Mouse (Mus musculus) ES-CJ7 (cell line): ENCODE measurements around the gene Ddx6.
"Not testable (repeated sequence)": the region's sequence is repeated elsewhere in the genome, so short reads cannot be mapped to it uniquely, and the experiment has no call there.

ENCODE experiments used
- DNase-seq: peaks from one replicate; pipeline ENCODE4 v3.0.0; 2011; ENCODE audit warnings: low read depth, low spot score

Gene Ddx6

GRCm38 (mm10) chr9:44604779-44605615 lies at the start of gene Ddx6:
TSS of gene Ddx6 (plus strand) at chr9:44604892.
- peak; percentile 66 for DNase-seq

GRCm38 (mm10) chr9:44561597-44561996 lies 43.1 kb upstream of the Ddx6 start, which contains the start of gene Cxcr5:
TSS of gene Cxcr5 (minus strand) at chr9:44561877.
- DNase-seq = no peak

DNA sequence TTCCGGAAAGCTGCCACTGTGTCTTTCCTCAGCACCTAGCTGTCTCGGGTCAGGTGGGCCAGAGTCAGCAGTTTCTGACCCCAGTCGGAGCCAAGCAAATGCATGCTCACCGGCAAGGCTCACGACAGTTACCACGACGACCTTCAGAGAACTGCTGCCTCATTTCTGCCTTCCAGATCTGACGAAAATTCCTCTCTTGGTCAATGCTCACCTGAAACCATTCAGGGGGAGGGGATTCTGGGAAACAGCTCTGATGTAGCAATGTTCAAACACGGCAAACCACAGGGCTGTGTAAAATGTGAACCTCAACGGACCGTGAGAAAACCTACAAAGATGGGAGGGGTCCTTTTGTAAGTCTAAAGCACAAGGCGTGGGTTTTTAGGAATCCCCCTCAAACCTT lies 41.8 kb upstream of the Ddx6 start:
- peak; percentile 33 for DNase-seq

DNA sequence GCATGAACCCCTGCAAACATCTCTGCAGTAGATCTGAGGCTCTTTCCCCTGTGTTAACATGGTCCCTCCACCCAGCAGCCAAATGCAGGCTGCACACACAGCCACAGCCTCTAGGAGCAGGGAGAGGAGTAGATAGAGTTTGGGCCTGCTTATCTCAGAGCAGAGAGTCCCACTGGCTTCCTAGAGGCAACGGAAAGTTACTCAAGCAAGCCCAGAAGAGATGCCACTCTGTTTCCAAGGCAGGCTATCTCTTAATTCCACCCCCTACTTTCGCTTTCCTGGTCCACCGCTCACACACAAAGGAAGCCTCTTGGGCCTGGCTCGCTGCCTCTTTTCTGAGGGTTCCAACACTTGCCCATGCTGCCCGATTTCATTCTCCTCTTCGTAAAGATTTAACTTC lies 39.3 kb upstream of the Ddx6 start:
- DNase-seq = no peak

DNA sequence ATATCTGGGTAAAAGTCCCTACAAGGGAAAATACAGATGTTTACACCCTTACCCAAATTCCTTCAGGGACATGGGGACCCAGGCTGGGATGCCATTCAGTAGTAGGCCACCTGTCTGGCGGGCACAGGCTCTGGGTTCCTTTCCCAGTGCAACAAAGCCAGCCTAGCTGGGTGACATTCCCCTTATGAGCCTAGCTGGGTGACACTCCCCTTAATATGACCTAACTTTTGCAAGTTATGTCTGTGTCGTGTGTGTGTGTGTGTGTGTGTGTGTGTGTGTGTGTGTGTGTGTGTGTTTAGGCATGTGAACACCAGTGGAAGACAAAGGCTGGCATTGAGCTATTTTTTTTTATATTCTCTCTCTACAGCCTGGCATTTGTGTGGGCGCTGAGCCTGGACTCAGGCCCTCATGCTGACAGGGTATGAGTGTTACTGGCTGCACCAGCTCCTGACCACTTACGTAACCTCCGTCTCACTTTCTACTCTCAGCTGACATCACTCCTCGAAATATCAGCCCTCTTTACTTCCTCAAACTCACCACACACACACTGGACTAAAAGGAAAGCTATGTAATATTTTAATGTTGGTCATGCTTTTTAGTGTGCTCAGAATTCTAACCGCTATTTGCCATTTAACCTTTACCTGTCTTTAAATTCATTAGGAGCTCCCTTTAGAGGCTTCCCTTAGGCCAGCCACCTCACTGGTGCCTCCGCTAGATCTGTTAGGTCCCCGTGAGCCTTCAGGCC lies 37.2 kb upstream of the Ddx6 start:
- DNase-seq = no peak

DNA sequence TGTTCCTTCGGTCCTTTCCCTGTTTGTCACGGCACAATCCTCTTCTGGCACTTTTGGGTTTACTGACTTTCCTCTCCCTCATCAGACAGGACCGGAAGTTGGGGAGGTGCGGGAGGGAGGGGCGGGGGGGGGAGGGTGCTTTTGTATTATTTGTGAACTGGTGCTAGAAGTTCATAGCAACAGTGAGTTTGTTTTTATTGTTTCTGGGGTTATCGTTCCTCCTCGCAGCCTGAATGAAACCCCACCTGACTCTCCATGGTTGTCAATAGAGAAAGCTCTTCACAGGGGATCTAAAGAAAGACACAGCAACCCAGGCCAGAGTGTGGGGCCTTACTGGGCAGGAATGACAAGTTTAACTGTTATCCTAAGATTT lies 36.6 kb upstream of the Ddx6 start:
- DNase-seq = no peak

DNA sequence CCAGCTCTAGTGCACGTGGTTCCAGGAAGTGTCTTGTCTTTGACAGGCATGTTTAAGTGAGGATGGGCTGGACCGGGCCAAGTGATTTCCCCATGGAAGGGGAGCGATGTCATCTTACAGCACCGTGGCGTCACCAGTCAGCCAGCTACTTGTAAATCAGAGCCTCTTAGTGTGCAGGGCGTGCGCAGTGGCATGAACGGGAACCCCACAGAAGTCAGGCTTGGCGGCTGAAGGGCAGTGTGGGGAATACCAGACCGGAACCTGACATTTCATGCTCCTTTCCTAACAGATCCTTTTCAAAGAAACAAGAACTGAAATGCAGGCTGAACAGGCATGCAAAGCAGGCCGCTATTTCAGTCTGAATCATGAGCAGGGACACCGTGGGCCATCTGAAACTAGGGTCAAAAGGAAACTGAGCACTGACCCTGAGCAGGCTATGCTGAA lies 33.7 kb upstream of the Ddx6 start:
- no peak for DNase-seq

DNA sequence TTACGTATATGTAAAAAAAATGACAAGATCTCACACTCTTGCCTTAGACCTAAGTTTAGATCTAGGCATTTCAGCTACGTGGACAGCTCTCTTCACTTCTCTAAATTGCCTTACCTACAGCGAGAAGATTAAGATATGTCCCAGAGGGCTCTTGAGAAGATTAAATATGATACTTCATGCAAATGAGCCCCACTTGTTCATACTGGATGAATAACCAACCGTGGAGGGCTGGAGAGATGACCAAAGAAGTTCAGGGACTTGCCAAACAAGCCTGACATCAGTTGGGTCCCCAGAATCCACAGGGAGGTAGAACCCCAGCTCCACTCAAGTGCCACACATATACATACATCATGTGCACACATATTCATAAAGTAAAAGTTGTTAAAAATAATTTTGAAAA lies 31.4 kb upstream of the Ddx6 start:
- no peak for DNase-seq

- no peak for DNase-seq
These were observed 29.6 kb upstream of the Ddx6 start for GRCm38 (mm10) chr9:44575095-44575494.

- not testable (repeated sequence) for DNase-seq
These were observed 28.6 kb upstream of the Ddx6 start for GRCm38 (mm10) chr9:44576046-44576445.

DNA sequence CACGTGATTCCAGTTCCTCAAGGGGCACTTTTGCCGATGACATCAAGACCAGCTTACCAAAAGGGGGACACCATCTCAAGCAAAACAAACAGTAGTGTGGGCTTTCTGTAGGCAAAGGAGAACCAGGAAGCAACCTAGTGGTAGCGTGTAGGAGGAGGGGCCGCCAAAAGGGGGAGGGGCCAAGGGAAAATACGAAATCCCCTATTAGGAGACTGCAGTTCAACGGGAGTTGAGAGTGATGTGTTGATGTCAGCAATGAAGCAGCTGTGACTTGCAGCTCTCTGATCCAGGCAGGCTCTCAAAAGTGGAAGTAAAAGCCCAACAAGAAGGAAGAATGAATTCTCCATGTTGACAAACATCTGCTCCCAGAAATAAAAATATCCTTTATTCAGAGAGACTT lies 25.3 kb upstream of the Ddx6 start:
- DNase-seq = peak; percentile 27

DNA sequence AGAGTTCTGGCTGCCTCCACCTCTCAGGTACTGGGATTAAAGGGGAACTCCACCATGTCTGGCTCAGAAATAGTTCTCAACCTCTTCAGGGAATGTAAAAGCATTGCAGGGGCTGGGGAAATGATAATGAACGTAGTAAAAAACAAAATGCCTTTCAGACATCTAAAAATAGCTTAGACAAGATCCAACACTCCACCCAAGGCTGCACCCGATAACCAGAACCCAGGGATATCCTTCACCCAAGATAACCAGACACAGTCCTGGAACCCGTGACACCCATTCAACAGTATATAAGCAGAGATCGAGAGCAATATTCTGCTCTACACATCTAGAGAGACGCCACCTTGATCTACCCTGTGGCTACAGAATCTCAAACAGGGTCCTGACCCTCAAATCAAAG lies 24.6 kb upstream of the Ddx6 start:
- no peak for DNase-seq

DNA sequence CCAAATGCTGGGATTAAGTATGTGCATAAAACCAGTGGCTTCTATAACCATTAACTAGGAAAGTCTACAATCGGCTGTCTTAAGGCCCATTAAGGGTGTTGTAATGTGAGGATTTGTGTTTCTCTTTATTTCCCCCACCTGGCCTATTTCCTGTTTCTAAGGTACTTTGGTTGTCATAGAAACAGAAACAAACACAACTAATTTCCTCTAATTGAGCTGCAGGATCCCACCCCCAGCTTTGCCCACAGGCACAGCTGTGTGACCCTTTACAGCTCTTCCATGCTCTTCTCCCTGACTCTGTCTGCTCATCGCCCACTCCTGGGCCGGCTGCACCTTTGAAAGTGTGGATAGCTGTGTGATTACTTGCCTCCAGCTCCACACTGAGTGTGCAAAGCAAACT lies 23.3 kb upstream of the Ddx6 start:
- no peak for DNase-seq

DNA sequence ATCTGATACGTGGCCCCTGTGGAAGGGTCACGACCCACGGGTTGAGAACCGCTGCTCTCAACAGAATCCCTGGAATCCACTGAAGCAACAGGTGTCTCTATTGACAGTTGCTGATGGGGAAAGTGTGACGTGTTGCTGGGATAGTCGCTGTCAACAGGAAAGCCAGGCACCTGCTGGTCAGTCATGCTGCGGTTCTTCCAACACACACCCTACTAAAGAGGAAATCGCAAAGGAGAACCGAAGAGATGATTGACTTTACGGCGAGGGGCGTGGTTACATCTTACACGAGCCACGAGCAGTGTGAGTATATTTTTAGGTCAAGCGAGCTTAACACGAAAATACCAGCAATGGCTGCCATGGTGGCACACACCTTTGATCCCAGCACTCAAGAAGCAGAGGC lies 22.3 kb upstream of the Ddx6 start:
- no peak for DNase-seq

GRCm38 (mm10) chr9:44586640-44587261 lies 17.9 kb upstream of the Ddx6 start:
- peak; percentile 37 for DNase-seq

DNA sequence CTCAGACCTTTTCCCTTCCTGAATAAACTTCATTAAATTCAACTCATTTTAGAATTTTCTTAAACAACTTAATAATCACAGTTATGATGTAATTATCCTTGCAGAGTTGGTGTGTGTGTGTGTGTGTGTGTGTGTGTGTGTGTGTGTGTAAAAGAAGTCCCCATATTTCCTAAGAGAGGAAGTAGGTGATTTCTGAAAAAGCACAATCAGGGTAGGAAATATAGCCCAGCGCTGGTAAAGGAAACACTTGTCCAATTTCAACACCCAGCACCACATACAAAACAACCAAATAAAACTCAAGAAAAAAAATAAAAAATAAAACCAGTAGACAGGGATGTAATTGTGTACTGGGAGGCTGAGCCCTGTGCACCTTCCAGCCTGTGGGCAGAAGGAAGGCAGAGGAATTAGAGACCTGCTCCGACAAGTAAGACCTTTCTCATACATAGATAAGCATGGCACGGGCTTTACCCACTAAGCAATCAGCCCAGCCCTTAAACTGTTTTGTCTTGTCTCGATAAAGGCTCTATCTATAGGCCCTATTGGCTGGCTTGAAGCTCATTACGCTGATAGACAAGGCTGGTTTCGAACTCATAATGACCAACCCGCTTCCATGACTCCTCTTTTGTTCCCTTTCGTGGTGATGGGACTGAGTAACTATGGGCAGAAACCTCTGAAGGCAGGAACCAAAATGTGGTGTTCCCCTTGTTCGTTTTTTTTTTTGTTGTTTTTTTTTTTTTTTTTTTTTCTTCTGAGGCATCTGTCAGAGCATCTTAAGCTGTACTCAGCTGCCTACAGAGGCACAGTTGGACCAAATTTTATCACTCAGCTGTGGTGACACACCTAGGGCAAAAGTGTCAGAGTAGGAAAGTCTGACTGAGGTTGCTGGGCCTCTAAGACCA lies 17.2 kb upstream of the Ddx6 start:
- no peak for DNase-seq

DNA sequence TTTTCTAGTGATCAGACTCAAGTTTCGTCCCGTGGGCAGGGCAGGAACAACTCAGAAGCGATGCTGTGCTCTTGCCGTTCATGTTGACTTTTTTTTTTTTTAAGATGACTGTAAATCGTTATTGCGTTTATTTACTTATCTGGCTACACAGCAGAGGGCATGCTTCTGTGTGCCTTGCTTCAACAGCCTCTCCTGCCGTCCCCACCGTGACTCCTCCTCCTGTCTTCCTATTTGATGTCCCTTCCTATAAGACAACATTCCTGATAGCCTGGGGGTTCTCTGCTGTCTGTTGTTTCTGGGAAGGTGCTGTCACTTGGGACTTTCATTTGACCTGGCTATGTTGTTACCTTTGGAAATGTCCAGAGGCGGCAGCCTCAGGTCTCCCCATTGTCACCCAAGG lies 16.1 kb upstream of the Ddx6 start:
- DNase-seq = no peak

GRCm38 (mm10) chr9:44589095-44589494 lies 15.6 kb upstream of the Ddx6 start:
- DNase-seq = peak; percentile 34

DNA sequence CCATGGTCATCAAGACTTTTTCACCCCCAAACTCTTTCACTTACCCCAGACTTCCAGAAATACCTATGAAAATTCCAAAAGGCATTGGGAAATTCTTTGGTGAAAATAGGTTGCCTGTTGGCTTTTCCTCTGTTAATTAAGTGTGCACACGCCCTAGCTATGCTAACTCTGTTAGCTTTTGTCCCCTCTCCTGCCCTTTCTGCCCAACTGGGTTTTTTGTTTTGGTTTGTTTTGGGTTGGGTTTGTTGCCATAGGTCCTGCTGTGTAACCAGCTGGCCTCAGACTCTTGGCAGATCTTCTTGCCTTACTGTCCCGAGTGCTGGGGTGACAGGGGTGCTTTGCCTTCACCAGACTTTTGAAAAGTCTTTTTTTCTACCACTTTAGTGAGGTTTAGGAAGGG lies 13.7 kb upstream of the Ddx6 start:
- peak; percentile 30 for DNase-seq

DNA sequence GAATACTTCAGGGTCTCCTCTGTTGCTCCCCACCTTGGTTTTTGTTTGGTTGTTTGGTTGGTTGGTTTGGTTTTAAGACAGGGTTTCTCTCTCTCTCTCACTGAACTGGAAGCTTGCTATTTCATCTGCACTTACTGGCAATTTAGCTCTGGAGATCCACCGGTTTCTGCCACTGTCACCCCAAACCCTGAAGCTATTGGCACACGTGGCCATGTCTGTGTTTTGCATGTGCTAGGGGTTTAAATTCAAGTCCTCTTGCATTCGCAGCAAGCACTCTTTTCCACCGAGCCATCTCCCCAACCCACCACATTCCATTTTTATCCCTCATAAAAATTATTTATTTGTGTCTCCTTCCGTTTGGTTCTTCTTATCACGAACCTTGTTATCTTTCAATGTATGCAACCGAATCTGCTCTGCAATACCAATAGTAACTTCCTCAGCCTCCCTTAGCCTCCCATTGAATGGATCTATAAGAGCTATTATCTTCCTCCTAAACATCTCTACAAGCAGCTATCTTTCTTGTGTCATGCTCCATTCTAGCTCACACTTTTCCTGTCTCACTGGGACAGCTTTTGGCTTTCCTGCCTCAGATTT lies 13.0 kb upstream of the Ddx6 start:
- DNase-seq = no peak

- DNase-seq = peak; percentile 47
These were observed 11.5 kb upstream of the Ddx6 start for GRCm38 (mm10) chr9:44593221-44593620.
